Mouse (Mus musculus): ENCODE measurements at regions not wholly inside any gene's neighbourhood (a gene's known extent, or its start where the extent isn't known, plus 50 kb on each side); places are given as distances from the start of the nearest gene placed in this dataset.

DNA sequence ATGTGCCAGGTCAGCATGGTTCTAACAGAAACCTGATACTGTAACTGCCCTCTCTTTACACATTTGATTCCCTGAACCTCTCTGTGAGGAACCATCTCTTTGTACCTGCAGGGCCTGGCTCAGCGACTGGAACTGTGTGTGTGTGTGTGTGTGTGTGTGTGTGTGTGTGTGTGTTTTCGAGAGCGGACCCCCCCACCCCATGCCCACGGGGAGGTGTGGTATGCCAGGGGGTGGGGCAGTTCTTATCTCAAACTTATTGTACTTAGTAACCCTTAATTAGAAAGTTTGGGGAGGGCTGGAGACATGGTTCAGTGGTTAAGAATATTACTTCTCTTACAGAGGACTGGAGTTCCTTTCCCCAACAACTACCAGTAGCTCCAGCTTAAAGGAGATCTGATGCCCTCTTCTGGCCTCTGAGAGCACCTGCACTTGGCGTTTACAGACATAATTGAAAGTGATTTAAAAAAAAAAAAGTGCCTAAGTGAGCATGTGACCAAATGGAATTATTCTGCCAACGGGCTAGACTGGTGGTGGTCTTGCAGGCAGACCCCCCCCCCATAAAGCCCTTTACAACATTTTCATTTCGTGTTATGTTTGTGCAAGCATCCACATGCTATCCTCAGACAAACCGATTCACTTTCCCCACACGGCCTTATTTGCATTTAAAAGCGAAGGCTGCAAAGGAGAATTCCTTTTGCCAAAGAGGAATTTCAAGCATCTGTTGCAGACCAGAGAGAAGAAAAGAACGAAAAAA lies 77.7 kb upstream of the Med14 start:
- DNase-seq (ENCODE audit: low spot score in 2 of 2), result peak in 1 of 2 experiments; percentile 77

DNA sequence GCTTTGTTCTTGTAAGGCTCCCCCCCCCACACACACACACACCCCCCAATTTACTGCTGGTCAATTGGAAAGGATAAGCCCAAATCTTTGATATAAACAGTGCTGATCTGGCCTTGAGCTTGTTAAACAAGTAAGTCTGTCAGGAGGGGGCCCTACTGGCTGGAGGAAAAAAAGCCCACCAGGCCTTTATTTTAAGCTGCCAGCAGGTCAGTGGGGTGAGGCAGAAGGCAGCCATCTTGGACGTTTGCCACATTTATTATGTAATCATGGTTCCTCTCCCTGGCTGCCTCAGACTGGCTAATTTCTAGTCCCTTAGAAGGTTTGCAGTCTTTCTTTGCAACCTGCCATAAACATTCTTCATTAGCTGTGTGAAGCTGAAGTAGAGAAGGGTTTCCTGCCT lies 75.9 kb upstream of the Med14 start:
- no peak for DNase-seq (ENCODE audit: low spot score in 2 of 2)

DNA sequence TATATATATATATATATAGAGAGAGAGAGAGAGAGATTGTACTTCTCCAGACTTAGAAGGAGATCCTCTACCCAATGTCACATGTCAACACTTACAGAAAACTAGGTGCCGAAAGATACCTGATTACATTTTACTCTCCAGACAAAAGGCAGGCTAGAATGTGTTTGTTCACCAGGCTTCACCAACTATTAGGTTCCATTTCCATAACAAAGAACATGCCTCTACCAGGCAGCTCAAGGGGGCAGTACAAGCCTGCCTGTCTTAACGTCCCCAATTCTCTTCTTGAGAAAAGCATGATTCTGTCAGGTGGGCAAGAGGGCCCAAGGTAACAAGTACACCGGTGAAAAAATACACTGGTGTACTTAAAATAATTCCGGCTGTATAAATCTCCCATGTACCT lies 72.8 kb upstream of the Med14 start:
- DNase-seq (ENCODE audit: low spot score in 2 of 2), result no peak

DNA sequence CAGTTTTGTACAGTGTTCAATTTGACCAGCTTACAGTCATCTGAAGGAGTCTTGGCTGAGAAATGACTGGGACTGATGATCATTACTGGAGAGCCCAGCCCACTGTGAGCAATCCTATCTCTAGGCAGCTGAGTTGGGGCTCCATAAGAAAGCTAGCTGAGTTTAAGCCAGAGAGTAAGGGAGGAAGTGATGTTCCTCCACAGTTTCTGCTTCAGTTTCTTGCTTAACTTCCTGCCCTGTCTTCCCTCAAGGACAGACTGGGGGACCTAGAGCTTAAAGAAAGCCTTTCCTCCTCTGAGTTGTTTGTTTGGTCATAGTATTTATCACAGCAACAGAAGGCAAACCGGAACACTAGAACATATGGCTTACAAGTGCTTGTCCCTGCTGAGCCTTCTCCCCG lies 70.8 kb upstream of the Med14 start:
- DNase-seq (ENCODE audit: low spot score in 2 of 2), result no peak

DNA sequence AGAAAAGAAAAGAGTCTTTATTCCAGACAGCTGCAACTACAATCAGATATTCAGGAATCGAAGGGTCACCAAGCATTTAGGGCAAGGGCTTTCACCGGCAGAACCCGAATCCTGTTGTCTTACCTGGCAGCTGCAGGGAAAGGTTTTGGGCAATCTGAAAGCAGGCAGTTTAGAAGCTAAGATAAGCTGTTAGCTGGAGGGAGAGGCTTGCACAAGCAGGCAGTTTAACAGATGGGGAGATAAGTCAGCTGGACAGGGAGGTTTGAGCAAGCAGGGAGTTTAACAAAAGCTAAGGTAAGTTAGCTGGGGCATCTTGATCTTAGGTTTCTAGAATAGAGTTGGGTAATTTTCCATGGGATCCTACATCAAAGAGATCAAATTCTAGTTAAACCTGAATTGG lies 67.3 kb upstream of the Med14 start:
- DNase-seq (ENCODE audit: low spot score in 2 of 2), result no peak

DNA sequence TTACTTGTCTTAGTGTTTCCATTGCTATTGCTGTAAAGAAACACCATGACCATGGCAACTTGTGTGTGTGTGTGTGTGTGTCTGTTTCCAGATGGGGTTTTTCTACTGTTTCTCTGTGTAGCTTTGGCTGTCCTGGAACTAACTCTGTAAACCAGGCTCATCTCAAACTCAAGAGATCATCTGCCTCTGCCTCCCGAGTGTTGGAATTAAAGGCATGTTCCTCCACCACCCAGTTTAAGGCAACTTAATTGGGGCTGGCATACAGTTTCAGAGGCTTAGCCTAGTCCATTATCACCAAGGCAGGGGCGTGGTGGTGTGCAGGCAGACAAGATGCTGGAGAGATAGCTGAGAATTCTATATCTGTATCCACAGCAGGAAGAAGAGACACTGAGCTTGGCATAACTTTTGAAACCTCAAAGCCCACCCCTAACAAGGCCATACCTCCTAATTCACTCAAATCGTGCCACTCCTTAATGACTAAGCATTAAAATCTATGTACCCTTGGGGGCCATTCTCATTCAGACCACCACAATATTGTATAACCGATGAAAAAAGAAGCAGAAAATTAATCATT lies 65.5 kb upstream of the Med14 start:
- DNase-seq (ENCODE audit: low spot score in 2 of 2), result no peak

DNA sequence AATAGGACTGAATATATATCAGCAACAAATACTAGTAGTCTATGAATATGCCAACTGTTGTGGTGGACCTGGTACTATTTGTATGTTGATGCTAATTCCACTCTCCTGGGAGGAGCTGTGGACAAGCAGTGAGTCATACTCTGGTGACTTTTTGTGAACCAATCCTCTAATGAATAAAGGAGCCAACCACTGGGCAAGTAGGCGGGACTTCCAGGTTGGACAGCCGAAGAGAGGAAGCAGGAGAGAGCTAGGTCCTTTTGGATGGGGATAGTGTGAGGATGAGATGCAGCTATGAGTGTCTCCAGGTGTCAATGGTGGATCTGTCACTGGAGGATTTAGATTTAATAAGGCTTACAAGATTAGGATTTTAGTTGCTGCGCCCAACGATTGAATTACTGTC lies 64.8 kb upstream of the Med14 start:
- DNase-seq (ENCODE audit: low spot score in 2 of 2), result no peak

DNA sequence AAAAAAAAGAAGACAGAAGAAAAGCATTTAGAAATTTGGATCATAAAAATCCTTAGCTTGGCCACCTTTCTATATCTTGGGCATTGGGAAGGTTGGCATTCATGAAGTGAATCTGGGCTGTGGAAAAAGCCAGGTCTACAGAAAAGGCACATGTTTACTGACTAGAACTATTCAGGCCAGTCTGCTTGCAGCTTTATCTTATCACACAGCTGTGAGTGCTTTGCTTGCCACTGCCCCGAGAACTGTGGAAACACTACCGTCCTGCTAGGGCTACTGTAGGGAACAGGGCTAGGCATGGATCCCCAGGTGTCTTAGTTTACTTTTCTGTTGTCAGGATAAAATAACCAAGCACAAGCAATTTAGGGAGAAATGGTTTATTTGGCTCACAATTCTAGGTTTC lies 63.4 kb upstream of the Med14 start:
- no peak for DNase-seq (ENCODE audit: low spot score in 2 of 2)

DNA sequence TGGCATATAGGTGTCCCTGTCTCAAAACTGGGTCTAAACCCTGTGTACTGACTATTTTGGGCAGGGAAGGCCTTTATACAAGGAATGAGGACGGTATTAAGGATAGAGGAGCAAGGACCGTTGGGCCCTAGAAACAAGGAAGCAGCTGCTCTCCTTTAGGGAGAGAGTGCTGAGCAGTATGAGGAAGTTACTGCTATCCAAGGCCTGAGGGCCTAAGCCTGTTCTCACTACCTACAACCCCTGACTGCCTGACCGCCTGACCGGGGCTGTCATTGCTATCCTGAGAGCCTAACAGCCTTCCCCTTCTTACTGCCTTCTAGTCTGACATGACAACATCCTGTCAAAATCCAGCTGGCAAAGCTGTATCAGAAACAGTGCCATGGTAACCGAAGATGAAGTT lies 62.6 kb upstream of the Med14 start:
- DNase-seq (ENCODE audit: low spot score in 2 of 2), result no peak

DNA sequence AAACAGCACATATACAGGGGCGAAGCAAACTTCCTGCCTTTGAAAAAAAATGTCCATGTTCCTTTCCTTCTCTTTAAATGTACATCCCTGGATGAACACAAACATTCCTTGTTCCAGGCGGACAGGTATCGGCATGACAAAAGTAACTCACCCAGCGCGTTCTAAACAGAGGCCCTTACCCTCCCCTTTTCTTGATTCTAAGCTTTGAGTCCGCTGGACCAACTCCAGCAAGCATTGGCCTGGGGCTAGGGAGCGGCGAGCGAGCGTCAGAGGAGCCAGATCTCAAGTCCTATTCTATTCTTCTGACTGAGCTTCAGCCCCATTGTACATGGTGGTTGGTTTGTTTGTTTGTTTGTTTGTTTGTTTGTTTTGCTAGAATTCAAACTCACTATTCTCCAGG lies 60.9 kb upstream of the Med14 start:
- DNase-seq (ENCODE audit: low spot score in 2 of 2), result no peak

DNA sequence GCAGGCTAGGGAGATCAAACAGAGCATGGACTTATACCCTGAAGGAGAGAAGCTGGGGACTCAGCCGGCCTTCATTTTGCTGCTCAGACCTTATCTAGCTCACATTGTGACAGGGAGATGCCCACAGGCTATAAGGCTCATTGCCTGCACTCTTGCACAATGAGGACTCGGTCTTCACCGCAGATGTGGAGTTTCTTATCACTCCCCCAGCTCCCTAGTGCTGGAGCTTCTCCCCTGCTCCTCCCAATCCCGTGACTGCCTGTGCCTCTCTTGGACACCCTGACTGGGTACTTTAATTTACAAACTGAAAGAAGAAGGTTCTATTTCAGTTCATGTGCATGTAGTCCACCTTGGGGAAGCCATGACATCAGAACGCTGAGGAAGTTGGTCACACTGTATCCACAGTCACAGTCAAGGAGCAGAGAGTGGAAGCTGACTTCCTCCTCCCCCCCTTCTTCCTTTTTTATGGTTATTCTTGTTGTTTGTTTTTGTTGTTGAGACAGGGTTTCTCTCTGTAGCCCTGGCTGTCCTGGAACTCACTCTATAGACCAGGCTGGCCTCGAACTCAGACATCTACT lies 51.3 kb upstream of the Med14 start:
- DNase-seq (ENCODE audit: low spot score in 2 of 2), result no peak

Small RNAs in the stretch of these regions (microRNA-seq; reads per million reads assigned to microRNA genes)
- gene Gm25063, result 0 reads per million in 2 experiments

Data from layer of hippocampus, postnatal 14 days (tissue).